Mouse (Mus musculus) E14TG2a.4 (cell line): Measurements from ENCODE around the gene Nrxn3.

Experiments
- H3K27me3 ChIP-seq: 2 replicates; pipeline ENCODE4 v1.6.1; 2014; ENCODE audit warnings: low read length, control low read depth; ENCODE audit not compliant: insufficient read depth
- H3K36me3 ChIP-seq: 2 replicates; pipeline ENCODE4 v1.6.1; 2014; ENCODE audit warnings: low read length, control low read depth; ENCODE audit not compliant: insufficient read depth
- H3K4me1 ChIP-seq: replicated peaks from 2 replicates; pipeline ENCODE4 v1.6.1; 2014; ENCODE audit warnings: low read depth, low read length, control low read depth
- H3K4me3 ChIP-seq: replicated peaks from 2 replicates; pipeline ENCODE4 v1.5.1; 2014; ENCODE audit warnings: mild to moderate bottlenecking, low read length
- H3K9me3 ChIP-seq: 2 replicates; pipeline ENCODE4 v1.6.1; 2014; ENCODE audit warnings: low read length, control low read depth
- CTCF ChIP-seq: conservative IDR thresholded peaks from 2 replicates; pipeline ENCODE4 v1.5.1; 2014; ENCODE audit warnings: low read length
- NANOG ChIP-seq: IDR thresholded peaks from 2 replicates; pipeline ENCODE4 v1.6.1; 2014; ENCODE audit warnings: borderline replicate concordance, low read length, mixed read lengths
- POU5F1 ChIP-seq: IDR thresholded peaks from 2 replicates; pipeline ENCODE4 v1.6.1; 2014; ENCODE audit warnings: low read length, borderline replicate concordance

Nrxn3 gene

GRCm38 (mm10) chr12:89848116-89848515 is 1125.4 kb downstream of the Nrxn3 start:
- Histone ChIP-seq H3K4me1 (no peaks in the 10 kb centered on the region), H3K27me3 (no peaks in the 10 kb centered on the region), H3K36me3 (no peaks in the 10 kb centered on the region), H3K4me3 (no peak overlapping the region), H3K9me3 (no peaks in the 10 kb centered on the region)
- TF ChIP-seq POU5F1 (no peak), NANOG (no peak), CTCF (no peak)

- no peak overlapping the region for H3K4me3 ChIP-seq
- H3K4me1 ChIP-seq: no peaks in the 10 kb centered on the region
- no peaks in the 10 kb centered on the region for H3K36me3 ChIP-seq
- no peak for TF ChIP-seq POU5F1
- no peak for TF ChIP-seq CTCF
- H3K9me3 ChIP-seq: no peaks in the 10 kb centered on the region
- no peaks in the 10 kb centered on the region for H3K27me3 ChIP-seq
Observed at GRCm38 (mm10) chr12:89854355-89854754, 1131.7 kb downstream of the Nrxn3 start.

- H3K4me1 ChIP-seq: no peaks in the 10 kb centered on the region
- no peaks in the 10 kb centered on the region for H3K9me3 ChIP-seq
- no peak overlapping the region for H3K4me3 ChIP-seq
- no peaks in the 10 kb centered on the region for H3K27me3 ChIP-seq
- TF ChIP-seq NANOG: no peak
- TF ChIP-seq POU5F1: no peak
- TF ChIP-seq CTCF: no peak
- no peaks in the 10 kb centered on the region for H3K36me3 ChIP-seq
Observed at GRCm38 (mm10) chr12:89867124-89867523, 1144.4 kb downstream of the Nrxn3 start.

- Histone ChIP-seq H3K4me3 (no peak overlapping the region), H3K36me3 (no peaks in the 10 kb centered on the region), H3K27me3 (no peaks in the 10 kb centered on the region), H3K4me1 (no peaks in the 10 kb centered on the region), H3K9me3 (no peaks in the 10 kb centered on the region)
- TF ChIP-seq CTCF: no peak
- no peak for TF ChIP-seq NANOG
- no peak for TF ChIP-seq POU5F1
Observed at GRCm38 (mm10) chr12:89882617-89883370, 1160.1 kb downstream of the Nrxn3 start.

GRCm38 (mm10) chr12:89884576-89884975 is 1161.9 kb downstream of the Nrxn3 start:
- Histone ChIP-seq H3K36me3 (no peaks in the 10 kb centered on the region), H3K9me3 (no peaks in the 10 kb centered on the region), H3K4me1 (no peaks in the 10 kb centered on the region), H3K4me3 (no peak overlapping the region), H3K27me3 (no peaks in the 10 kb centered on the region)
- TF ChIP-seq POU5F1 (no peak), NANOG (no peak), CTCF (no peak)

- Histone ChIP-seq H3K9me3 (no peaks in the 10 kb centered on the region), H3K4me3 (no peak overlapping the region), H3K4me1 (no peaks in the 10 kb centered on the region), H3K36me3 (no peaks in the 10 kb centered on the region), H3K27me3 (no peaks in the 10 kb centered on the region)
- TF ChIP-seq POU5F1: no peak
Observed at GRCm38 (mm10) chr12:89888647-89889046, 1166.0 kb downstream of the Nrxn3 start.

GRCm38 (mm10) chr12:89896901-89897300 is 1174.2 kb downstream of the Nrxn3 start:
- no peak overlapping the region for H3K4me3 ChIP-seq
- no peaks in the 10 kb centered on the region for H3K36me3 ChIP-seq
- H3K9me3 ChIP-seq: no peaks in the 10 kb centered on the region
- H3K4me1 ChIP-seq: no peaks in the 10 kb centered on the region
- no peaks in the 10 kb centered on the region for H3K27me3 ChIP-seq
- TF ChIP-seq POU5F1 (no peak), CTCF (no peak)

- no peaks in the 10 kb centered on the region for H3K4me1 ChIP-seq
- no peak for TF ChIP-seq CTCF
- TF ChIP-seq POU5F1: no peak
- TF ChIP-seq NANOG: no peak
Observed at GRCm38 (mm10) chr12:89909578-89909977, 1186.9 kb downstream of the Nrxn3 start.

More at GRCm38 (mm10) chr12:89909578-89909977, 1186.9 kb downstream of the Nrxn3 start:
- H3K4me3 ChIP-seq: no peak overlapping the region
- H3K27me3 ChIP-seq: no peaks in the 10 kb centered on the region
- H3K36me3 ChIP-seq: no peaks in the 10 kb centered on the region
- no peaks in the 10 kb centered on the region for H3K9me3 ChIP-seq
